Mouse (Mus musculus): ENCODE data around the gene Tor4a. TPM values are rescaled to one million over a fixed set of nuclear protein-coding genes. Genes with fewer than 3 reads are reported as not detected.
A peak's percentile ranks its signal among the peaks of the same experiment; 100 is the strongest.

Tor4a gene
- polyA plus RNA-seq, 1 experiment, result 21.8 TPM

- Histone ChIP-seq H3K27ac (ENCODE audit: insufficient read depth, low read depth, low read length) (peak overlapping the region; percentile 78), H3K4me1 (ENCODE audit: control insufficient read depth, insufficient read depth, low read length) (peaks cover 32% of the 10 kb centered on the region), H3K4me3 (ENCODE audit: insufficient read depth, low read depth, low read length) (peak overlapping the region; percentile 17; the same call in 1 of the 2 replicates), H3K27me3 (replicated peaks; ENCODE audit: control insufficient read depth, insufficient read depth, low read length) (no peaks in the 10 kb centered on the region), H3K36me3 (ENCODE audit: control insufficient read depth, insufficient read depth, low read length) (no peaks in the 10 kb centered on the region)
- TF ChIP-seq CTCF (conservative IDR thresholded peaks at IDR 0.05; ENCODE audit: insufficient read depth, insufficient read length, low read depth, low read length) (no peak), POLR2A (IDR thresholded peaks at IDR 0.05; ENCODE audit: low read depth, low read length) (no peak)
- peak; percentile 79 for DNase-seq
- 13% methylated on average over 6 of the region's 6 CpGs for WGBS
These were observed 19.0 kb downstream of the Tor4a start for GRCm38 (mm10) chr2:25177685-25178084.

- Histone ChIP-seq H3K4me1 (ENCODE audit: control insufficient read depth, insufficient read depth, low read length) (peaks cover 32% of the 10 kb centered on the region), H3K27ac (ENCODE audit: insufficient read depth, low read depth, low read length) (peak overlapping the region; percentile 78), H3K36me3 (ENCODE audit: control insufficient read depth, insufficient read depth, low read length) (no peaks in the 10 kb centered on the region), H3K27me3 (replicated peaks; ENCODE audit: control insufficient read depth, insufficient read depth, low read length) (no peaks in the 10 kb centered on the region), H3K4me3 (ENCODE audit: insufficient read depth, low read depth, low read length) (peak overlapping the region; percentile 17)
- TF ChIP-seq POLR2A (IDR thresholded peaks at IDR 0.05; ENCODE audit: low read depth, low read length) (no peak), CTCF (conservative IDR thresholded peaks at IDR 0.05; ENCODE audit: insufficient read depth, insufficient read length, low read depth, low read length) (no peak)
- WGBS, result 35% methylated on average over 4 of the region's 4 CpGs
- DNase-seq, result no peak
These were observed 19.6 kb downstream of the Tor4a start for GRCm38 (mm10) chr2:25177076-25177475.

GRCm38 (mm10) chr2:25176573-25176972, 20.1 kb downstream of the Tor4a start:
- WGBS, result 58% methylated on average over 6 of the region's 6 CpGs
- H3K4me3 ChIP-seq (ENCODE audit: insufficient read depth, low read depth, low read length), result no peak overlapping the region
- no peaks in the 10 kb centered on the region for H3K36me3 ChIP-seq (ENCODE audit: control insufficient read depth, insufficient read depth, low read length)
- peaks cover 32% of the 10 kb centered on the region for H3K4me1 ChIP-seq (ENCODE audit: control insufficient read depth, insufficient read depth, low read length)
- H3K27ac ChIP-seq (ENCODE audit: insufficient read depth, low read depth, low read length), result peak overlapping the region; percentile 78; the same call in 1 of the 2 replicates
- DNase-seq, result peak; percentile 71
- no peaks in the 10 kb centered on the region for H3K27me3 ChIP-seq (replicated peaks; ENCODE audit: control insufficient read depth, insufficient read depth, low read length)
- no peak for TF ChIP-seq CTCF (conservative IDR thresholded peaks at IDR 0.05; ENCODE audit: insufficient read depth, insufficient read length, low read depth, low read length)

DNA sequence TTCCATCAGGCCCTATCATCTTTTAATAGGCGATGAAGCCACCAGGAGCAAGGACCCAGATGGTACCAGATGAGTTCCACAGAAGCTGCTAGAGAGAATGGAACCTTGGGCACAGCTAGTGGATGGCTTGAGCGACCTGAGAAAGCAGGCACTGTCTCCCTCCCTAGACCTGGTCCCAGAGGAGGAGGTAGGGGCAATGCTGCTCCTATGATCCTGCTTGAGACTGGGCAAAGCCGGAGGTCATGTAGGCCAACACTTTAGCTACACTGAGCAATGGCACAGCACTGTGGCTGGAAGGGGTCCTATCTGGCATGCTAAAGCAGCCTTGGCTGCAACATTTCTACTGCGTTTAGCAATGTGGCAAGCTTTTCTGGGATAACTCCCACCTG, 21.0 kb downstream of the Tor4a start:
- WGBS, result 77% methylated on average over 4 of the region's 4 CpGs
- no peak for DNase-seq
- peaks cover 32% of the 10 kb centered on the region for H3K4me1 ChIP-seq (ENCODE audit: control insufficient read depth, insufficient read depth, low read length)
- peak overlapping the region; percentile 49 for H3K27ac ChIP-seq (ENCODE audit: insufficient read depth, low read depth, low read length)
- TF ChIP-seq POLR2A (IDR thresholded peaks at IDR 0.05; ENCODE audit: low read depth, low read length) (no peak), CTCF (conservative IDR thresholded peaks at IDR 0.05; ENCODE audit: insufficient read depth, insufficient read length, low read depth, low read length) (no peak)
- no peaks in the 10 kb centered on the region for H3K27me3 ChIP-seq (replicated peaks; ENCODE audit: control insufficient read depth, insufficient read depth, low read length)
- H3K36me3 ChIP-seq (ENCODE audit: control insufficient read depth, insufficient read depth, low read length), result no peaks in the 10 kb centered on the region
- H3K4me3 ChIP-seq (ENCODE audit: insufficient read depth, low read depth, low read length), result no peak overlapping the region

- no peaks in the 10 kb centered on the region for H3K27me3 ChIP-seq (replicated peaks; ENCODE audit: control insufficient read depth, insufficient read depth, low read length)
- no peaks in the 10 kb centered on the region for H3K36me3 ChIP-seq (ENCODE audit: control insufficient read depth, insufficient read depth, low read length)
- peak overlapping the region; percentile 49 for H3K27ac ChIP-seq (ENCODE audit: insufficient read depth, low read depth, low read length)
- peak; percentile 92 for DNase-seq
- TF ChIP-seq CTCF (conservative IDR thresholded peaks at IDR 0.05; ENCODE audit: insufficient read depth, insufficient read length, low read depth, low read length), result no peak
- TF ChIP-seq POLR2A (IDR thresholded peaks at IDR 0.05; ENCODE audit: low read depth, low read length), result no peak
- 46% methylated on average over 7 of the region's 7 CpGs for WGBS
- H3K4me1 ChIP-seq (ENCODE audit: control insufficient read depth, insufficient read depth, low read length), result peaks cover 32% of the 10 kb centered on the region
- H3K4me3 ChIP-seq (ENCODE audit: insufficient read depth, low read depth, low read length), result no peak overlapping the region
These were observed 21.6 kb downstream of the Tor4a start for GRCm38 (mm10) chr2:25174866-25175689.

GRCm38 (mm10) chr2:25173821-25174220, 22.9 kb downstream of the Tor4a start:
- Histone ChIP-seq H3K27ac (ENCODE audit: insufficient read depth, low read depth, low read length) (no peak overlapping the region), H3K4me1 (ENCODE audit: control insufficient read depth, insufficient read depth, low read length) (peaks cover 36% of the 10 kb centered on the region), H3K4me3 (ENCODE audit: insufficient read depth, low read depth, low read length) (no peak overlapping the region), H3K27me3 (replicated peaks; ENCODE audit: control insufficient read depth, insufficient read depth, low read length) (no peaks in the 10 kb centered on the region), H3K36me3 (ENCODE audit: control insufficient read depth, insufficient read depth, low read length) (no peaks in the 10 kb centered on the region)
- TF ChIP-seq CTCF (conservative IDR thresholded peaks at IDR 0.05; ENCODE audit: insufficient read depth, insufficient read length, low read depth, low read length) (no peak), POLR2A (IDR thresholded peaks at IDR 0.05; ENCODE audit: low read depth, low read length) (no peak)
- WGBS, result 96% methylated on average over 4 of the region's 4 CpGs
- no peak for DNase-seq

- WGBS, result 61% methylated on average over 8 of the region's 8 CpGs
- no peak for DNase-seq
- TF ChIP-seq CTCF (conservative IDR thresholded peaks at IDR 0.05; ENCODE audit: insufficient read depth, insufficient read length, low read depth, low read length) (no peak), POLR2A (IDR thresholded peaks at IDR 0.05; ENCODE audit: low read depth, low read length) (no peak)
- no peaks in the 10 kb centered on the region for H3K27me3 ChIP-seq (replicated peaks; ENCODE audit: control insufficient read depth, insufficient read depth, low read length)
- H3K4me3 ChIP-seq (ENCODE audit: insufficient read depth, low read depth, low read length), result no peak overlapping the region
- H3K4me1 ChIP-seq (ENCODE audit: control insufficient read depth, insufficient read depth, low read length), result peaks cover 33% of the 10 kb centered on the region
- H3K27ac ChIP-seq (ENCODE audit: insufficient read depth, low read depth, low read length), result no peak overlapping the region
- no peaks in the 10 kb centered on the region for H3K36me3 ChIP-seq (ENCODE audit: control insufficient read depth, insufficient read depth, low read length)
These were observed 24.1 kb downstream of the Tor4a start for GRCm38 (mm10) chr2:25172629-25173028.

Data from kidney, adult 2 months (tissue).